Mouse (Mus musculus): Measurements from ENCODE around the gene Gm38655. TPM values are rescaled to one million over a fixed set of nuclear protein-coding genes. Genes with fewer than 3 reads are reported as not detected.
"Not testable (repeated sequence)": the region's sequence is repeated elsewhere in the genome, so short reads cannot be mapped to it uniquely, and the experiment has no call there.

Gene Gm38655
- not detected for total RNA-seq (2018; cell fraction: chromatin; rRNA removed)
- not detected for total RNA-seq (2018; cell fraction: cytosol; rRNA removed)
- total RNA-seq (2018; cell fraction: nucleus; rRNA removed), result not detected
- not detected in 3 replicates for polyA plus RNA-seq (2018)

GRCm38 (mm10) chr17:25175411-25175810 lies at the start of gene Gm38655:
Gene Gm38655, minus strand, starts transcription at chr17:25175471.
- H3K36me3 ChIP-seq (ENCODE audit: inconsistent target), result no peaks in the 10 kb centered on the region
- no peaks in the 10 kb centered on the region for H3K79me2 ChIP-seq (ENCODE audit: inconsistent target)
- 79% methylated on average over 9 of the region's 9 CpGs for WGBS (ENCODE audit: missing documents)
- H3K27ac ChIP-seq, result no peak within 1 kb of the TSS
- H3K4me3 ChIP-seq (ENCODE audit: inconsistent target), result no peak within 1 kb of the TSS

- Histone ChIP-seq H3K79me2 (ENCODE audit: inconsistent target) (no peaks in the 10 kb centered on the region), H3K27ac (no peak overlapping the region), H3K4me3 (ENCODE audit: inconsistent target) (no peak overlapping the region), H3K36me3 (ENCODE audit: inconsistent target) (peaks cover 5% of the 10 kb centered on the region; the same call in 1 of the 2 replicates)
- 69% methylated on average over 7 of the region's 7 CpGs for WGBS (ENCODE audit: missing documents)
These were observed 49.4 kb upstream of the Gm38655 start for GRCm38 (mm10) chr17:25224586-25225222.

DNA sequence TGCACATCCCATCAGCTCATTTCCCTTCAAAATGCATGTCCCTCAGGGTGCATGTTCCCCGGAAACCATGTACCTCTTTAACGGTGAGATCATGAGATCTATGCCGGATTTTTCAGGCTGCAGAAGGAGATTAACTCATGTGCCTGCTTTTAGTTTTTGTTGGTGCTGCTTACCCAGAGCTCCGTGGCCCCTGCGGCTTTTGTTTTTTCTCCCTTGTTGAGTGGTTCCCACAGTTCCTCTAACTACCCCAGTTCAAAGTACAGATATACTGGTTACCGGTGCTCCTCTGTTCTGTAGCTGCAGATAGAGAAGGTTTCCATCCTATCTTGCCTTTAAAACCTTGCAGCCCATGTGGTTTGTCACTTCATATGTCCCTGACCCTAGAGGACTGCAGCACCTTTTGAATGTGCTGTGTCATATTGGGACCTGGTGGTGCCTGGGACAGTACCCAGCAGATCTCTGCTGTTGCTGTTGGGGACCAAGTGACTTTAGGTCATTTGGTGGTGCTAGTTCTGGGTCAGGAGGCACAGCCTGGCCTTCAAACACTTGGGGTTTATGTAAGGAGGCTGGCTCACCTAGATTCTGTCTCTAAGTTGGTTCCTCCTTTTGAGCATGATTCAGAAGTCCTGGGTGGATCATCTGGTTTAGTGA lies 47.8 kb upstream of the Gm38655 start:
- H3K27ac ChIP-seq, result no peak overlapping the region

DNA sequence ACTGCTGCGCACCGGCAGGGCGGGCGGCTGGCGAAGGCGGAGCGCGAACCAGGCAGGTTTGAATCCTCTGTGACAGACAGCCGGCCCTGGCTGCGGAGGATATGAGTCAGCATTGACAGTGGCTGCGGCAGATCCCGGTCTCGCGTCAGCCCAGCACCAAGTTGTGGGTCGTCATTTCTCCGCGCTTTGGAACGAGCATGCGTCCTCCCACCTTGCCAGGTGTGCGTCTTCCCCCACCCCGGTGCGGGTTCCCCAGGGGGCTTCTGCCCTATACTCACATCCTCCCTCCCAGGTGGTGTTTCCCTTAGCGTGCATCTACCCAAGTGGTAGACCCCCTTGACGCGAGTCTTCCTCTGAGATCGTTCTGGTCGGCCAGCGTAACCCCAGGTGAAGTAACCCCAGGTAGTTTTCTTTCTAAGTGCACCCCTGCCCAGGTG lies 47.3 kb upstream of the Gm38655 start:
- not testable (repeated sequence) for H3K27ac ChIP-seq; H3K4me3 ChIP-seq (ENCODE audit: inconsistent target); H3K79me2 ChIP-seq (ENCODE audit: inconsistent target)
- 11% methylated on average over 13 of the region's 28 CpGs for WGBS (ENCODE audit: missing documents)
- peaks cover 11% of the 10 kb centered on the region; the same call in 1 of the 2 replicates for H3K36me3 ChIP-seq (ENCODE audit: inconsistent target)

More for the DNA sequence above, 47.8 kb upstream of the Gm38655 start:
- Histone ChIP-seq H3K36me3 (ENCODE audit: inconsistent target) (peaks cover 11% of the 10 kb centered on the region; the same call in 1 of the 2 replicates), H3K4me3 (ENCODE audit: inconsistent target) (no peak overlapping the region), H3K79me2 (ENCODE audit: inconsistent target) (no peaks in the 10 kb centered on the region)
- 20% methylated on average over 6 of the region's 6 CpGs for WGBS (ENCODE audit: missing documents)

GRCm38 (mm10) chr17:25221821-25222503 lies 46.7 kb upstream of the Gm38655 start:
- Histone ChIP-seq H3K27ac (no peak overlapping the region), H3K4me3 (ENCODE audit: inconsistent target) (peak overlapping the region; percentile 22; the same call in 1 of the 2 replicates), H3K36me3 (ENCODE audit: inconsistent target) (peaks cover 11% of the 10 kb centered on the region; the same call in 1 of the 2 replicates), H3K79me2 (ENCODE audit: inconsistent target) (no peaks in the 10 kb centered on the region)
- WGBS (ENCODE audit: missing documents), result 14% methylated on average over 15 of the region's 30 CpGs

DNA sequence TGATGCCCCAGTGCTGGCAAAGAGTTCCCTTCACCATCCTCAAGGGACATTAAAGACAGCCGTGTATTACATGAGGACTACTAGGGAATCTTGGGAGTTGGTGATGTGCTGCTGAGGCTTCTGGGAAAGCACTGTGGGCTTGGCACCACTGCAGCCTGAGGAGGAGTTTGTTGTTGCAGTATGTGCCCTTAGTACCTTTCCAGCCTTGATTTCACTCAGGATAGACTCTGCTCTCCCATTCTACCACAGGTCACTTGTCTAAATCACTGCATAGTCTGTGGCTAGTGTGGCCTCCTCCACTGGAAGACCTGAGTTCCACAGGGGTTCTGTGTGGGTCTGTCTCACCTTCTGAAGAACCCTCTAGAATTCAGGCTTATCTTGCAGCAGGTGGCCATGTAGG lies 45.5 kb upstream of the Gm38655 start:
- Histone ChIP-seq H3K27ac (no peak overlapping the region), H3K79me2 (ENCODE audit: inconsistent target) (no peaks in the 10 kb centered on the region), H3K4me3 (ENCODE audit: inconsistent target) (no peak overlapping the region), H3K36me3 (ENCODE audit: inconsistent target) (peaks cover 14% of the 10 kb centered on the region)
- 92% methylated on average over 1 of the region's 1 CpGs for WGBS (ENCODE audit: missing documents)

- Histone ChIP-seq H3K4me3 (ENCODE audit: inconsistent target) (no peak overlapping the region), H3K36me3 (ENCODE audit: inconsistent target) (peaks cover 25% of the 10 kb centered on the region), H3K79me2 (ENCODE audit: inconsistent target) (no peaks in the 10 kb centered on the region), H3K27ac (no peak overlapping the region)
- 85% methylated on average over 15 of the region's 15 CpGs for WGBS (ENCODE audit: missing documents)
These were observed 44.4 kb upstream of the Gm38655 start for GRCm38 (mm10) chr17:25219492-25220295.

DNA sequence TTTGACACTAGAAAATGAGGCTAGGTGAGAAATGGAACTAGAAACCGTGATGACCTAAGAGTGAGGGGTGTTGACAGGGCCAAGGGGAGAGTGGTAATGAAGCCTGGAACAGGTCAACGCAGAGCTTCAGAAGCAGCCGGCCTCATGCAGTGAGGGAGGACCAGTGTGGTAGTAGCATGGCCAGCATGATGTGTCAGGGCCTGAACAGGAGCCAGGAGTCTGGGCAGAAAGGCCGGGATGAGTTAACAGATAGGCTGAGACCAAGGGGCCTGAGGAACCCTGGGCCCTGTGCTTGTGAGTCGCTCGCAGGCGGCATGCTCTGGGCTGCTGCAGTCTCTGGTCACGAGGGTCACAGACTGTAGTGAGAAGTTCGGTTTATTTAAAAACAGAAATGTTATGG lies 43.7 kb upstream of the Gm38655 start:
- 95% methylated on average over 9 of the region's 9 CpGs for WGBS (ENCODE audit: missing documents)
- Histone ChIP-seq H3K36me3 (ENCODE audit: inconsistent target) (peaks cover 32% of the 10 kb centered on the region), H3K4me3 (ENCODE audit: inconsistent target) (no peak overlapping the region), H3K79me2 (ENCODE audit: inconsistent target) (no peaks in the 10 kb centered on the region), H3K27ac (no peak overlapping the region)

- Histone ChIP-seq H3K4me3 (ENCODE audit: inconsistent target) (no peak overlapping the region), H3K79me2 (ENCODE audit: inconsistent target) (no peaks in the 10 kb centered on the region), H3K36me3 (ENCODE audit: inconsistent target) (peaks cover 60% of the 10 kb centered on the region), H3K27ac (no peak overlapping the region)
- WGBS (ENCODE audit: missing documents), result 92% methylated on average over 1 of the region's 3 CpGs
These were observed 40.2 kb upstream of the Gm38655 start for GRCm38 (mm10) chr17:25215431-25215830.

GRCm38 (mm10) chr17:25211705-25212104 lies 36.4 kb upstream of the Gm38655 start:
- Histone ChIP-seq H3K79me2 (ENCODE audit: inconsistent target) (no peaks in the 10 kb centered on the region), H3K36me3 (ENCODE audit: inconsistent target) (peaks cover 82% of the 10 kb centered on the region), H3K27ac (no peak overlapping the region), H3K4me3 (ENCODE audit: inconsistent target) (no peak overlapping the region)
- WGBS (ENCODE audit: missing documents), result 87% methylated on average over 4 of the region's 4 CpGs

GRCm38 (mm10) chr17:25210680-25211466 lies 35.6 kb upstream of the Gm38655 start:
- H3K79me2 ChIP-seq (ENCODE audit: inconsistent target), result no peaks in the 10 kb centered on the region
- peaks cover 81% of the 10 kb centered on the region for H3K36me3 ChIP-seq (ENCODE audit: inconsistent target)
- H3K27ac ChIP-seq, result no peak overlapping the region
- H3K4me3 ChIP-seq (ENCODE audit: inconsistent target), result no peak overlapping the region
- WGBS (ENCODE audit: missing documents), result 72% methylated on average over 15 of the region's 15 CpGs

DNA sequence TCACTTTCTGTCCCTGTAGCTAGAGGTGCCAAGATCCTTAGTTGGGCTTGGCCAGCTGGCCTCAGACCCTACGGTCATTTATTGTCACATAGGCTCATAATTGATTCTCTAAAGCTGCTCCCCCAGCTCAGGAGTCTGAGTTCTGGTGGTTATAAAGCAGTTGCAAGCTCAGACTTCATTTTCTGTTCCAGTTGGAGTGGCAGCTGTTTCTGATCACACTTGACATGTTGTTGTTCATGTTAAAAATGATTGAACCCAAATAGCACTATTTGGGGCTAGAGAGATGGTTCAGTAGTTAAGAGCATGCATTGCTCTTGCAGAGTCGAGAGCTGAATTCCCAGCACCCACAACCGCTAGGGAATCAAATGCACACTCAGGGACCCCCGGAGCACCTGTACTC lies 34.7 kb upstream of the Gm38655 start:
- no peak overlapping the region for H3K27ac ChIP-seq
- peaks cover 81% of the 10 kb centered on the region for H3K36me3 ChIP-seq (ENCODE audit: inconsistent target)
- no peak overlapping the region for H3K4me3 ChIP-seq (ENCODE audit: inconsistent target)
- 98% methylated on average over 4 of the region's 4 CpGs for WGBS (ENCODE audit: missing documents)
- H3K79me2 ChIP-seq (ENCODE audit: inconsistent target), result no peaks in the 10 kb centered on the region

- H3K27ac ChIP-seq, result no peak overlapping the region
- peaks cover 61% of the 10 kb centered on the region for H3K36me3 ChIP-seq (ENCODE audit: inconsistent target)
- no peak overlapping the region for H3K4me3 ChIP-seq (ENCODE audit: inconsistent target)
- H3K79me2 ChIP-seq (ENCODE audit: inconsistent target), result peaks cover 2% of the 10 kb centered on the region; the same call in 1 of the 2 replicates
- WGBS (ENCODE audit: missing documents), result 96% methylated on average over 4 of the region's 4 CpGs
These were observed 27.1 kb upstream of the Gm38655 start for GRCm38 (mm10) chr17:25202401-25202800.

Data from macrophage (primary cell).